Mouse (Mus musculus) kidney, postnatal 14 days (tissue): ENCODE measurements around the gene Ttyh1.
A peak's percentile ranks its signal among the peaks of the same experiment; 100 is the strongest.

Experiments used
- DNase-seq: peaks from one replicate; pipeline ENCODE4 v3.0.0; 2022; ENCODE audit warnings: mixed read lengths

Gene Ttyh1

DNA sequence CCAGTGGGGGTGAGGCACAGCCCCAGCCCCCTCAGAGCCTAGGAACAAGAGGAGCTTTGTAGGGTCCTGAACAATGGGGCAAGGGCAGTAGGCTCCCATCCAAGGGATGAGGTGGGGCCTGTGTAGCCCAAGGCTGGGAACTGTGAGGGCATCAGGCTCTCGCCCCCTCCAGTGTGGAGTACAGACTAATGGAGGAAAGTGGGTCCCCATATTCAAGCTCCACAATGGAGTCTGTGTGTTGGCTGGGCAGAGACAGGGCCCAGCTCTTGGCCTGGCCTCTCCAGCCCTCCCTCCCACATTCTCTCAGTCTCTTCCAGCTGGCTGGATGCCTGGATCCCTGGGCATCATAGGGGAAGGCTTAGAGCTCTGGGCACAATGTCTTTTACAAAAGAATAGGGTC is 4.5 kb downstream of the Ttyh1 start:
- no peak for DNase-seq

DNA sequence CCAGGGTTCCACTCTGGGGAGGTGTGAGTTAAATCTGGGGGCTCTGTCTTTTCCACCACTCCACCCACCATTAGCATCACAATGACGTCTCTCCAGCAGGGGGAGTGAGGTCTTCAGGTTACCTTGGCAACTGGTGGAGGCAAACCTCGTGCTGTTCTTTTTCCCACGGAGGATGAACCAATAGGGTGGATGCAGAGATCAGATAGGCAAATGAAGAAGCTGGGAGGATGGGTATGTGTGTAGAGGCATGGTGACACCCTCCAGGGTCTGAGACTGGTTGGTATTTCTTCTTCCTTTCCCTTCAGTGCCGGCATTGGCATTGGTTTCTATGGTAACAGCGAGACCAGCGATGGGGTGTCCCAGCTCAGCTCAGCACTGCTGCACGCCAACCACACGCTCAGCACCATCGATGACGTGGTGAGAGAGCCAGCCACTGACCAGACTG is 5.1 kb downstream of the Ttyh1 start:
- DNase-seq = no peak

DNA sequence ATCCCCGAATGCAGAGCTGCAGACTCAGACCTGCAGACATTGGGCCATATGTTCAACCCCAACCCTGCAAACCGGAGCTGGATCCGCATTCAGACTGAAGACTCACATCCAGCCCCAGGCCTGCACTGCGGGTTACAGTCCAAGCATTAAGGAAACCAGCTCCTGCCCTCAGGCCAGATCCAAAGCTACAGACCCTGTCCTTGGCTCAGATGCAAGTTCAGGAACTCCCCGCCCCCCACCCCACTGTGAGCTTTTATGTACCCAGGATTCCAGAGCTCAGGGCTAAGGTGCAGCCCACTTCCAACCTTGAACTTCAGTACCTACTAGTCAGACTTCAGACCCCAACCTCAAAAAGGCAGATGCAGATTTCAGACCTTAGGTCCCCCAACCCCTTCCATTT is 5.6 kb downstream of the Ttyh1 start:
- DNase-seq = no peak

DNA sequence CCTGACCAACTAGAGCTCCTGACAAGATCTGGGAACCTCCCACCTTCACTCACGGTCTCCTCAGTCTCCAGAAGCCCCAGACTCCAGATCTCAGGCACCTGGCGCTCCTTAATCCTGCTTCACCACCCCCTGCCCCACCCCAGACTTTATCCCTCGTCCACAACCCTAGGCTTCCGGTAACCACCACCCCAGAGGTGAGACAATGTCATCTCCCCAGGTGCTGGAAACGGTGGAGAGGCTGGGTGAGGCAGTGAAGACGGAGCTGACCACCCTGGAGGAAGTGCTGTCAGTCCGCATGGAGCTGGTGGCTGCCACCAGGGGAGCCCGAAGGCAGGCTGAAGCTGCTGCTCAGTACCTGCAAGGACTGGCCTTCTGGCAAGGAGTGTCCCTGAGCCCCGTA is 6.1 kb downstream of the Ttyh1 start:
- no peak for DNase-seq

DNA sequence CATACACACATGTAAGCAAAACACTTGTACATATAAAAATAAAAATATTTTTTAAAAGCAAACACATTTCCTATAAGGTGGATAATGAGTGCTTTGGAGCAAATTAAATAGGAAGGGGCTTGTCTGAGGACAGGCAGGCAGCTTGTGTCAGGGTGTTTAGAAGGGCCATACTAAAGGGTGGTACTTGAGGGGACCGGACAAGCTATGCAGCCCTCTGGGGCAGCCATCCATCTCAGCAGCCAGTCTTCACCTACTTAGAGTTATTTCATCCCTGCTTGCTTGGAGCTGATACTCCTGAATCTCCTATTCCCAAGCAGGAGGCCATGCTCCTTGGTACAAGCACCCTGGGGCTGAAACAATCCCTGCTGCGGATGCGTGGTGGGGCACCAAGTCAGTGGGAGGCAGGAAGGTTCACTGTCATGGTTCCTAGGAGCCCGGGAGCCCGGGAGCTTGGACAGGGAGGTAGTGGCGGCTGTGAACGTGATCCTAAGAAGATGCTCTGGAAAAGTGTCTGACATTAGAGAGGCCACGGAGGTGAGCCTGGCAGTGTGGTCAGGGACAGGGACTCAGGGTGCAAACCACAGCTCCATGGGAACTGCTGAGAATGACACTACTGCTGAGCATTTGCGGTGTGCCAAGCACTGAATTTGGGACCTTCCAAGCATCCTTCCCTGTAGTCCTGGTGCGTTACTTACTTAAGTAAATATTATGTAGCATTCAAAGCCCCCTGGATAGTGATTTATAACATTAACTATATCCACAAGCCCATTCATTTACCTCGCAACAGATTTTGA is 8.0 kb downstream of the Ttyh1 start:
- DNase-seq = no peak

DNA sequence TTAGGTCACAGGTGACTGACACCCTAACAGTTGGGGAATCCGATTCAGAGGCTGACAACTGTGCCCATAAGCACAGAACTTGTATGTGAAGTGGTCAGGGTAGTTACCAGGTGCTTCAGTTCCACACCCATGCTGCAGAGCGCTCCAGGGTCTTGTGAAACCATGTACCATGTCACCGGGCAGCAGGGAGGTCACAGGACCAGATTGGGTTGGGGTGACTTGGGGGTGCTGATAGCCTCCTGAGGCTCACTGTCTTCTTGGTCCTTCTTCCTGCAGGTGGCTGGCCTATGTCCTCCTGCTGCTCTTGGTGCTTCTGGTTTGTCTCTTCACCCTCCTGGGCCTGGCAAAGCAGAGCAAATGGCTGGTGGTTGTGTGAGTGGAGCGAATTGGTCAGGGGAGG is 8.7 kb downstream of the Ttyh1 start:
- DNase-seq = no peak

DNA sequence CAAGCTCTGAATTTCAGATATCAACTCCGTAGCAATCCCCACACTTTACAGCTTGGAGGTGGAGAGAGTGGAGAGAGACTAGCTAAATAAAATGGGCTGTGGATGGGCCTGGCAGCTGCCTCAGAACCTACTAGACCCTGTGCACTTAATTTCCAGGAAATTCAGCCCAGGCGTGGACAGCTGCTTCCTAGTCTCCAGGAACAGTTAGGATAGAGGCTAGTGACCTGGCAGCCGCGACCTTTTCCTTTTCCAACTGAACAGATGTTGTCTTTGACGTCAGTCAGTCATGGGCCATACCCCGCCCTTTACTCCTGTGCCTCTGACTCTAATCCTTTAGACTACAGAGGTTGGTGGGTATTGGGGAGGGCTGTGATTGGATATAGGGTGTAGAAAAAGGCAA is 9.7 kb downstream of the Ttyh1 start:
- DNase-seq = no peak

DNA sequence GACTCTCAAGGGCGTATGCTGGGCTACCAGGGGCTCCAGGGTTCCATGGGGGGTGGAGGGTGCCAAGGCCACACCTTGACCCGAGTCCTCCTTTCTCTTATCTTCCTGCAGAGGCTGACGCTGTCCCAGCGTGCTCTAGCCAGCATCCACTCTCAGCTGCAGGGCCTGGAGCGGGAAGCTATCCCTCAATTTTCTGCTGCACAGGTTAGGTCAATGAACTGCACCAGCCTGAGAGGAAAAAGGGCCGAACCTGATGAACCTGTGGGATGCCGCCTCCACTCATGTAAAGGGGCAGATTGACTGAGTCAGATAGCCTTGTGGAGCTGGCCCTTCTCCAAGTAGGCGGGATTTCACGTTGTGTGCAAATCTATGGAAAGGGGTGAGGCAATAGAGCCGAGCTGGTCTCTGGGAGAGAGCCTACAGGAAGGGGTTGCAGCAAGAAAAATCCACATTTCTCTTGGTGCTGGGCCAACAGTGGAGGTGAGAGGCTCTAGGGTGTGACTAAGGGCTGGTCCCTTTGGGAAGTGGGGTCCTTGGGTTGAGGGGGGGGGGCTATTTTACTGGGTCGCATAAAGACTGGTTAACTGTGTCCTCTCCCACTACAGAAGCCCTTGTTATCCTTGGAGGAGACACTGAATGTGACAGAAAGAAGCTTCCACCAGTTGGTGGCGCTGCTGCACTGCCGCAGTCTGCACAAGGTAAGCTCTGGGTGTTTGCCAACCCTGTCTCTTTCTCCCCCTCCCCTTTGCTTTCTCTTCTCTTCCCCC is 11.7 kb downstream of the Ttyh1 start:
- peak; percentile 85 for DNase-seq

DNA sequence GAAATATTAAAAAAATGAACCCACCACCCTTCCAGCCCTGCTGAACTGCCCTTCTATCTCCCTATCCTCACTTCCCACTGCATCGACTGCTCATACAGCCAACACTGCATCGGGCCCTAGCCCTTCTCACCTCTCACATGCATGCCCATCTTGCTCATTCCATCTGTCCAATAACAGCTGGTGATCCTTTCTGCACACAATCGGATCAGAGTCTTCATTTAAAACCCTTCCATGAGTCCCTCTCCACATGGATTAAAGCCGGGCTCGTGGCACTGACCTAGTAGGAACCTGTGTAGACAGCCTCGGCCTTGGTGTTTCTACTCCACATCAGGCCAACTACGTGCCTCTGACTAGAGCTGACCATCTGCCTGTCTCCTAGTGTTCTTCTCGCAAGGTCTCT is 12.8 kb downstream of the Ttyh1 start:
- no peak for DNase-seq

DNA sequence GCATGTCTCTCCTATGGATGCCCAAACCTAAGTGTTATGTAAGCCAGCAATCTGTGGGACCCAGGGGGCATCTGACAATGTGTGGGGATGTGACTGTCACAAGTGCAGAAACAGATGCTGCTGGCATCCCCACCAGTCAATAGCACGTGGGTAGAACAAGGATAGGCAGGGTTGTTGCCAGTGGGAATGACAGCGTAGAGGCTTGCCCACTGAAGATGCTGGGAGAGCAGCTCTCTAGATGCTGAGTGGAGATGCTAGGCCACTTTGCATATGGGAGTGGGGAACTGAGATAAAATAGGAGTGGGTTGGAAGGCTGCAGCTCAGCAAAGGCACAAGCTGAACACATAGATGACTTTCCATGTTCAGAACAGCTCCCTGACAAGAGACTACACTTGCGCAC is 13.4 kb downstream of the Ttyh1 start:
- DNase-seq = no peak

DNA sequence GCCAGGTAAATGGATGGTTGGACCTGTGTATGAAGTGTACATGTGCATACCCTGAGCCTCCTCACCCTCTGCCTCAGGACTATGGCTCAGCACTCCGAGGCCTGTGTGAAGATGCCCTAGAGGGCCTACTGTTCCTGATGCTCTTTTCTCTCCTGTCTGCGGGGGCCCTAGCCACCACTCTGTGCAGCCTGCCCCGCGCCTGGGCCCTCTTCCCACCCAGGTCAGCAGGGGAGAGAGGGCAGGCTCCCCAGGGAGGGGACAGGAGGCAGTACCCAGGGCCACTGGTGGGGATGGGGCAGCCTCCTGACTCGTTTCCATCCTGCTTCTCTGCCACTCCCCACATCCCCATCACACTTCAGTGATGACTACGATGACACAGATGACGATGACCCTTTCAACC is 13.8 kb downstream of the Ttyh1 start:
- DNase-seq = no peak

DNA sequence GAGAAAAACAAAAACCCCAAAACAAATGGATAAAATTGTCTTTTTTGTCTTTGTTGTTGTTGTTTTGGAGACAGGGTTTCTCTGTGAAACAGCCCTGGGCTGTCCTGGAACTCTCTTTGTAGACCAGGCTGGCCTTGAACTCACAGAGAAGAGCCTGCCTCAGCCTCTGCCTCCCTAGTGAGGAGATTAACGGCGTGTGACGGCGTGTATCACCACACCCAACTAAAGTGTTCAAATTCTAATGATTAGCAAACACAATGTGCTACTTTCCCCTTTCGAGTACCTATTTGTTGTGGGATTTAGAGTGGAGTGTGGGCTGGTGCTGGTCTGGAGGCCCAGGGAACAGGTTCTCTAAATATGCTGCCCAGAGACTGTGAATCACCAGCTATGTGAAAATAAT is 15.7 kb downstream of the Ttyh1 start:
- no peak for DNase-seq

DNA sequence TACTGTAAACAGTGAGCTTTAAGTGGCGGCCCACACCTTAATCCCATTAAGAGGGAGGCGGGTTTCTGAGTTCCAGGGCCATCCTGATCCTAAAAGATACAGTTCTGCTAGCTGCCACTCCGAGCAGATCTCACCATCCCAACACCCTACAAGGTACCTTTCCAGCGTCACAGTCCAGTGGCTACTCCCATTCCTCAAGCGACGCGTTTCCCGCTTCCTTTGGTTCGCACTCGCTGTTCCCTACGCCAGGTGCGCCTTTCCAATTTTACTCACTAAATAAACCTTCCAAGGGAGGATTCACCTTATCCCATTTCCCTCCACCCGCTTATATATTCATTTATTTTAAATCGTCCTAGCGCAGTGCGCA is 17.2 kb downstream of the Ttyh1 start:
- DNase-seq = no peak

DNA sequence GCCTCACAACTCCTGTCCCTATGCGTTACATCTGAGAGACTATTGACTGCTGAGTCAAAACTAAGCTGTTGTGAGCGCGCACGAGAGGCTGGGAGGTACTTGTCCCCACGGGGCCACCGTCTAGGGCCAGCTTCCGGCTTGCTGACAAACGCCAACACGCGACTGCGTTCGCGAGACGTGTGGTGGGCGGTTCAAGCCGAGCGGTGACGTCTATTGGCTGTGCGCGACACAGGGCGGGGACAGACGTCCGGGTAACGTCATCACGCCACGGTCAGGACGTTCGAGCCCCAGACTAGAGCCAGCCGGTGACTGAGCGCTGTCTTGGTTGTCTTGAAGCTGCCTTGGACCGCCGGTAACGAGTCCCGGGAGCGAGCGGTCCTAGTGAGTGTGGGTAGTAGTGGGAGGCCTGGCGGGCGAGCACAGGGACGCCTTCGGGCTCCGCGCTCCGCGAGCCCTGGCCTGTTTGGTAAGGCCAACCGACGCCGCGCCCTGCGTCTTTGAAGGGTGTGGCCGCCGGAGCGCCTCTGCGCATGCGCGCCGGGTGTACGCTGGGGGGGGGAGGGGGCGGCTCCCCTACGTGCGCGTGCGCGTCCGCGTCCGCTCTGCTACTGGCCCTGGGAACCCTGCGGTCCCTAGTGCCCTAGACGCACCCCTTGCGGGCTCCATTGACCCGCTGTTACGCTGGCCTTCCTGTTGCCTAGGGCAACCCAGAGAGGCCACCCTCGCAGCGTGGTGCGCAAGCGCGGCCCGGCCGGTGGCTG is 17.7 kb downstream of the Ttyh1 start, which contains the start of gene Leng8:
Gene Leng8 (plus strand): TSS at position 269 of the 761 bp plus-strand sequence.
- DNase-seq = peak; percentile 99

DNA sequence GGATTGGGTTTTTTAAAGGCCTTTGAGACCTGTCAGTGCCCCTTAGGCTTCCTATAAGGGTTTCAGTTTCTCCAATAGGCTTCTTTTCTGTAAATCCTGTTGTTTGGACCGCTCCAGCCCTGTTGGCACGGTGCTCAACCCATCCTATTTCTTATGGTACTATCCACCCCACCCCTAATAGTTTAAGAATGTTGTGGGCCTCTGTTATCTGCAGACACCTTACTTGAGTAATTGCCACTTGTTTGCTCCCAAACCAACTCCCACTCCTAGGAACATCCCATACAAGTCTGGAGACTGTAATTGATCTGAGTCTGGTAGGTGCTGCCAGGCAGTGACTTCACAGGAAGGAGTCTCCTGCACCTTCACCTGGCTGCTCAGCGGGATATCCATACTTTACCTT is 18.5 kb downstream of the Ttyh1 start:
- DNase-seq = no peak

DNA sequence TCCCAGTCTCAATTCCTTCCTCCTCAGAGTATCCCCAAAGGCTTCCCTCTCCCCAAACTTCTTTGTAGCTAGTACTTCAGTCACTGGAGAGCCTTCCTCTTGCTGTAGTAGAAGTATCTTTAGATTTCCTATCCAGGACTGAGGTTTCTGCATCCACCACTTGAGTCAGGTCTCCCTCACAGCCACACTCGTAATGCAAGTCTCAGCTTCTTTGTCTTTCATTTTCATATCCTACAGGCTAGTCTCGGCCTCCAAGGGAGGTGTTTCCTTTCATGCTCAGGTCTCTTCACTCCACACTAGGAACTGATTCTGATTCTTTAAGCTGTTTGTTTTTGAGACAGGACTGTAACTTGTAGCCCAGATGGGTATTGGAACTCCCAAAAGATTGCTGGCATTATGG is 19.0 kb downstream of the Ttyh1 start:
- DNase-seq = no peak

DNA sequence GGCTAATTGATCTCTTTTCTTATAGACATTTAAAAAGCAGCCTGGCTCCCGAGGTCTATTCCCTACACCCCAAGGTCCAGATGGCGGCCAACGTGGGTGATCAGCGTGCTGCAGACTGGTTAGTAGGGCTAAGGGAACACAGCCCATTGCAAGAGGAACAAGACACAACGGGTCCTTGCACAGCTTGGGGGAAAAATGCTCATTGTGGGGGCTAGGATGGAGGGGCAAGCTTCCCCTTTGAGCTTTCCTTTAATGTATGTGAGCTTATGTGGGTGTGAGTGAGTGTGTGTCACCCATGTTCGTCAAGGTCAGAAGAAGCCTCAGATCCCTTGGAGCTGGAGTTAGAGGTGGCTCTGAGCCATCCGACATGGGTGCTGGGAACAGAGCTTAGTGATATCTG is 19.5 kb downstream of the Ttyh1 start:
- no peak for DNase-seq

DNA sequence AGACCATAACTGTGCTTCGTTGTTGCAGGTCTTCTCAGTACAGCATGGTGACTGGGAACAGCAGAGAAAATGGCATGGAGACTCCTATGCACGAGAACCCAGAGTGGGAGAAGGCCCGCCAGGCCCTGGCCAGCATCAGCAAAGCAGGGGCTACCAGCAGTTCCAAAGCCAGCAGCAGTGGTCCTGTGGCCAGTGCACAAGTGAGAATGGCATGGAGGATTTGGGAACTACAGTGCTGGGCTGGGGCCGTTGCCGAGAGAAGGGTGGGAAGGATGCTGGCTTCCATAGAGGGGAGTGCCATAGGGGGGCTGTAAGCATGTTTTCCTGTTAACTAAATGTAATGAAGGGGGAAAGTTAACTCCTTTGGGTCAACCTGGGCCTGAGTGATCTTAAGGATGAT is 20.2 kb downstream of the Ttyh1 start:
- no peak for DNase-seq

DNA sequence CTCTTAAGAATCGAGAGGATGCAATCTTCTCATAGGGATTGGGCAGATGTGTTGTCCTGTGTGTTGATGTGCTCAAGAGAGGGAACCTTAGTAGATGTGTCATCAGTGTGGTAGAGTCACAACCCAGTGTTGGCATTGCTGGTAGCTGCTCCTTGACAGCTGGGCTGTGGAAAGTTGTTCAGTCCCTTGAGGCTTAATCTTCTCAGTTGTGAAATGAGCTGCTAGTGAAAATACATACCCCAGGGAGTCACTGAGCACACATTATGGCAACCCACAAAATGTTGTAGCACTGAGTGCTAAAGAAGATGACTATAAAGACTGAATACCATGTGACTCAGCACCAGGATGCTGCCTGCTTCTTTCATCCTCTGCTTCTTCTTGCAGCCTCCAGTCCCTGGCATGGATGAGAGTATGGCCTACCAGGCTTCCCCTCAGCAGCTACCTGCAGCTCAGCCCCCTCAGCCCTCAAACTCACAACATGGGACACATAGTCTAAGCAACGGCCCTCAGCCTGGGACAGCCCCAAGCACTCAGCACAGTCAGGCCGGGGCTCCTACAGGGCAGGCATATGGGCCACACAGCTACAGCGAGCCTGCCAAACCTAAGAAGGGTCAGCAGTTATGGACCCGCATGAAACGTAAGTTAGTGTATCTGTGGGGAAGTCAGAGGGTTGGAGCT is 22.6 kb downstream of the Ttyh1 start:
- DNase-seq = no peak

DNA sequence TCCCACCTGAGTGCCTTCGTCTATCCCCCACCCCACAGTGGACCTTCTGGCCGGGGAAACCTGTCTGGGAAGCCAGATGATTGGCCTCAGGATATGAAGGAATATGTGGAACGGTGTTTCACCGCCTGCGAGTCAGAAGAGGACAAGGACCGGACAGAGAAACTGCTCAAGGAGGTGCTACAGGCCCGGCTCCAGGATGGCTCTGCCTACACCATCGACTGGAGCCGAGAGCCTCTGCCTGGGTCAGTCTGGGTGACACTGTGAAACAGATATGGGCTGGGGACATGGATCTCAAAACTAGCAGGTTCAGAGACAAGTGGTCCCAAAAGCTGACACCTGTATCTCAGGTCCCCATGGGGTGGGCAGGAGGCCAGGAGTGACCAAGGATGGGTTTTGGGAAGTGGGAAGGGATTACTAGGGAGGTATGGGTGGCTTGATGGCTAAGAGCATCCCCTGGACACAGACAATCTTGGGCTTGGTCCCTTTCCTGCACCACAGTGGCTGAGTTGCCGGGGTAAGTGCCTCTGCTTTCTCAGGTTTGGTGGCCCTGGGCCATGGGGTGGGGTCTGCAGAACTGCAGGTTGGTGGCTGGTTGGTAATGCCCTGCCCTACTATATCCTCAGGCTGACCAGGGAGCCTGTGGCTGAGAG is 23.7 kb downstream of the Ttyh1 start:
- DNase-seq = no peak

DNA sequence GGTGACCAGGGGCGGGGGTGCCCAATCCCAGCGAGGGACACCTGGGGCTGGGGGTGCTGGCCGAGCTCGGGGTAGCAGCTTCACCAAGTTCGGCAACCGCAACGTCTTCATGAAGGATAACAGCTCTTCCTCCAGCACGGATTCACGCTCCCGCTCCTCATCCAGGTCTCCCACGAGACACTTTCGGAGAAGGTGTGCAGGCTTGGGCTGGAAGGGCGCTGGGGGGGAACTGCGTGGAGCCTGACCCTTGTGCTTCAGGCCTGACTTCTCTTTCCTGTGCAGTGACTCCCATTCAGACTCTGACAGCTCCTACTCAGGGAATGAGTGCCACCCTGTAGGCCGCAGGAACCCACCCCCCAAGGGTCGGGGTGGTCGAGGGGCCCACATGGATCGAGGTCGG is 24.3 kb downstream of the Ttyh1 start:
- DNase-seq = no peak

DNA sequence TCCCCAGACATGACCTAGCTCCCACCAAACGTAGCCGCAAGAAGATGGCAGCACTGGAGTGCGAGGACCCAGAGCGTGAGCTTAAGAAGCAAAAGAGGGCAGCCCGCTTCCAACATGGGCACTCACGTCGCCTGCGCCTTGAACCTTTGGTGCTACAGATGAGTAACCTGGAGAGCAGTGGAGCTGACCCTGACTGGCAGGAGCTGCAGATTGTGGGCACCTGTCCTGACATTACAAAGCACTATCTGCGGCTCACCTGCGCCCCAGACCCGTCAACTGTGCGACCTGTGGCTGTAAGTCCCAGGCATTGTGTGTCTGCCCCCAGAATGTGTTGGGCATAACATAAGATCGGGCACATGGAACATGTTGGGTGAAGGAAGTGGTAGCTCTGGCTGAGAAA is 24.8 kb downstream of the Ttyh1 start:
- DNase-seq = no peak
